Mouse (Mus musculus) ES-Bruce4 (cell line): ENCODE measurements around the gene Gm20431. TPM values are rescaled to one million over a fixed set of nuclear protein-coding genes. Genes with fewer than 3 reads are reported as not detected.

ENCODE experiments used
- H3K27ac ChIP-seq: 2 replicates; pipeline ENCODE4 v1.5.1; 2012; ENCODE audit warnings: low read length, inconsistent platforms; ENCODE audit not compliant: insufficient read depth
- H3K27me3 ChIP-seq: 2 replicates; pipeline ENCODE4 v1.6.1; 2012; ENCODE audit warnings: mild to moderate bottlenecking, low read length, inconsistent platforms; ENCODE audit not compliant: control insufficient read depth, poor library complexity, insufficient read depth, severe bottlenecking
- H3K36me3 ChIP-seq: 2 replicates; pipeline ENCODE4 v1.6.1; 2012; ENCODE audit warnings: inconsistent platforms, mild to moderate bottlenecking, low read length, moderate library complexity; ENCODE audit not compliant: control insufficient read depth, poor library complexity, insufficient read depth, severe bottlenecking
- H3K4me1 ChIP-seq: one replicate; pipeline ENCODE4 v1.8.1; 2011; ENCODE audit warnings: low read length; ENCODE audit not compliant: control insufficient read depth, insufficient read depth
- H3K4me3 ChIP-seq: 2 replicates; pipeline ENCODE4 v1.5.1; 2011; ENCODE audit warnings: low read depth, mild to moderate bottlenecking, low read length
- H3K9ac ChIP-seq: 2 replicates; pipeline ENCODE4 v1.6.1; 2012; ENCODE audit warnings: low read depth, mild to moderate bottlenecking, inconsistent platforms; ENCODE audit not compliant: poor library complexity, severe bottlenecking
- H3K9me3 ChIP-seq: replicated peaks from 2 replicates; pipeline ENCODE4 v1.6.1; 2012; ENCODE audit warnings: mild to moderate bottlenecking, low read length, inconsistent platforms; ENCODE audit not compliant: control insufficient read depth, poor library complexity, insufficient read depth, severe bottlenecking
- CTCF ChIP-seq: IDR thresholded peaks from one replicate; pipeline ENCODE4 v1.8.1; 2011; ENCODE audit warnings: low read depth, low read length
- EP300 ChIP-seq: IDR thresholded peaks from 2 replicates; pipeline ENCODE4 v1.6.1; 2011; ENCODE audit warnings: low read depth, low read length; ENCODE audit not compliant: insufficient read depth
- POLR2A ChIP-seq: IDR thresholded peaks from one replicate; pipeline ENCODE4 v1.8.1; 2011; ENCODE audit warnings: low read length; ENCODE audit not compliant: insufficient read depth
- polyA plus RNA-seq: library from polyadenylated mRNA; stranded (reverse); fragments of >200 nt; gene quantifications from 2 replicates; pipeline ENCODE4 v1.2.4, GENCODE M21; 2011; ENCODE audit warnings: low read depth; ENCODE audit not compliant: missing spikeins, insufficient read depth, insufficient read length

Gene Gm20431
- polyA plus RNA-seq, 1 experiment, result 7.0 TPM

DNA sequence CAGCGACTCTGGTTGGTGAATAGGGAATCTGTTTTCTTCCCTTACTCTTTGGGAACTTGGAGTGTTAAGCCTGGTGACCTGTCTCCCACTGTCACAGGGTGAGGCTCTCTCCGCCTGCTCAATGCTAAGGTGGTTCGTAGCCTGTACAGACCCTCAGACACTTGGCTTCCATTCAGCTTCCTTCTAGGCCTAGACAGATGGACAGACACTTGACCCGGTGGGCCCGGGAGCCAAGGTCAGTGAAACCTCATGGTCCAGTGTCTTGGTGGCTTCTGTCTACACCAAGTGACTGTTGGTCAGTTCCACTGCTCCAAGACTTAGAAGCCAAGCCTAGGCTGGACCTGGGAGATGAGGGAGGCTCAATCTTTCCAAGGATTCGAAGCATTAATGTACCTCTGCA, 30.1 kb upstream of the Gm20431 start:
- H3K27me3 ChIP-seq, result no peaks in the 10 kb centered on the region
- H3K36me3 ChIP-seq, result no peaks in the 10 kb centered on the region
- H3K9ac ChIP-seq, result no peak overlapping the region

DNA sequence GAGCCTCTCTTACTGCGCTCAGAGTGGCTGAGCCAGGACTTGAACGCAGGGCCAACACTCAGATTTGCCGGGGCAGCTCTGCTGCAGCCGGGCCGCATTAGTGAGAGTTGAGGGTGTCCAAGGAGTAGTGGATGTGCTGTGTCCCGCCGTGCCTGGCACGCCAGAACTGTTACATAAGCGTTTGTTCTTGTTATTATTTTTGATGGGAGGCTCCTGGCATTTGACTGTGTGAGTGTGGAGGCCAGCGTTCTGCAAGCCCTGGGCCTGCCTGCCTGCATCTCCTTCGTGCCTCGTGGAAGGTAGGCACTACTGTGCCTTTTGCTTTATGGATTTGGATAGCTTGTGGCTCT, 29.6 kb upstream of the Gm20431 start:
- TF ChIP-seq EP300 (no peak), CTCF (no peak), POLR2A (no peak)
- peak overlapping the region; percentile 90 for H3K9ac ChIP-seq
- no peaks in the 10 kb centered on the region for H3K4me1 ChIP-seq
- H3K36me3 ChIP-seq, result no peaks in the 10 kb centered on the region
- no peak overlapping the region for H3K27ac ChIP-seq
- peak overlapping the region; percentile 19 for H3K4me3 ChIP-seq
- no peaks in the 10 kb centered on the region for H3K27me3 ChIP-seq
- H3K9me3 ChIP-seq, result no peaks in the 10 kb centered on the region

More for the DNA sequence above, 30.1 kb upstream of the Gm20431 start:
- no peak for TF ChIP-seq EP300
- no peak for TF ChIP-seq CTCF
- no peak for TF ChIP-seq POLR2A
- Histone ChIP-seq H3K9me3 (no peaks in the 10 kb centered on the region), H3K27ac (no peak overlapping the region), H3K4me3 (no peak overlapping the region), H3K4me1 (no peaks in the 10 kb centered on the region)

DNA sequence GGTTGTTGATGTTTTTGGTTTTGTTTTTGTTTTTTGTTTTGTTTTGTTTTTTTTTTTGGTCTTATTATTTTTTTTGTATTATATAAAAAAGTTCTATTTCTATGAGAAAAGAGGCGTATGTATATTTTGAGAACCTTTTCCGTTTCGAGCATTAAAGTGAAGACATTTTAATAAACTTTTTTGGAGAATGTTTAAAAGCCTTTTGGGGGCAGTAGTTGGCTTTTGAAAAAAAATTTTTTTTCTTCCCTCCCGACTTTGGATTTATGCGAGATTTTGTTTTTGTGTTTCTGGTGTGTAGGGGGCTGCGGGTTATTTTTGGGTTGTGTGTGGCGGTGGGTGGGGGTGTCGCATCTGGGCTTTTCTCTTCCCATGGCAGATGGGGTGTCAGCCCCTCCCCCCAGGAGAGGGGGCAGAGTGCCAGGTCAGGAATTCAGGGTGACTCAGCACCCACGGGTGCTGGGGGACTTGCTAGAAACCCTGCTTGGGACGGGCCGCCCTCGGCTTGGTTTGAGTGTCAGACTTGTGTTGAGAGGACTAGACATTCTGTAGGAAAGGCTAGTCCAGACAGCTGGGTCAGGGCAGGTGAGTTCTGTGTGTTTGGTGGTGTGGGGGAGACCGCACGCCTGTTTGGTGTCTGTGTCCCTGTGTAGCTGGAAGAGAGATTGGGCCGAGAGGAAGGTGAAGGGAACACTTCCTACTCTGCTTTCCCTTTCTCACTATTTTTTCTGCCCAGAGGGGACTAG, 29.1 kb upstream of the Gm20431 start:
- TF ChIP-seq CTCF (no peak), EP300 (no peak), POLR2A (no peak)
- Histone ChIP-seq H3K4me3 (peak overlapping the region; percentile 80), H3K9ac (peak overlapping the region; percentile 90), H3K4me1 (no peaks in the 10 kb centered on the region), H3K36me3 (no peaks in the 10 kb centered on the region), H3K27ac (no peak overlapping the region), H3K27me3 (no peaks in the 10 kb centered on the region), H3K9me3 (no peaks in the 10 kb centered on the region)

DNA sequence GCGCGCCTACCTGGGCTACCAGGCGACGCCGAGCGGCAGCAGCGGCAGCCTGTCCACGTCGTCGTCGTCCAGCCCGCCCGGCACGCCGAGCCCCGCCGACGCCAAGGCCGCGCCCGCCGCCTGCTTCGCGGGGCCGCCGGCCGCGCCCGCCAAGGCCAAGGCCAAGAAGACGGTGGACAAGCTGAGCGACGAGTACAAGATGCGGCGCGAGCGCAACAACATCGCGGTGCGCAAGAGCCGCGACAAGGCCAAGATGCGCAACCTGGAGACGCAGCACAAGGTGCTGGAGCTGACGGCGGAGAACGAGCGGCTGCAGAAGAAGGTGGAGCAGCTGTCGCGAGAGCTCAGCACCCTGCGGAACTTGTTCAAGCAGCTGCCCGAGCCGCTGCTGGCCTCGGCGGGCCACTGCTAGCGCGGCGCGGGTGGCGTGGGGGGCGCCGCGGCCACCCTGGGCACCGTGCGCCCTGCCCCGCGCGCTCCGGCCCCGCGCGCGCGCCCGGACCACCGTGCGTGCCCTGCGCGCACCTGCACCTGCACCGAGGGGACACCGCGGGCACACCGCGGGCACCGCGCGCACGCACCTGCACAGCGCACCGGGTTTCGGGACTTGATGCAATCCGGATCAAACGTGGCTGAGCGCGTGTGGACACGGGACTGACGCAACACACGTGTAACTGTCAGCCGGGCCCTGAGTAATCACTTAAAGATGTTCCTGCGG, 28.4 kb upstream of the Gm20431 start, which contains the start of gene Tmem189:
Tmem189 (minus strand) TSS at position 322 of the 718 bp plus-strand sequence.
- Histone ChIP-seq H3K9me3 (no peaks in the 10 kb centered on the region), H3K36me3 (no peaks in the 10 kb centered on the region), H3K27ac (no peak within 1 kb of the TSS), H3K27me3 (no peaks in the 10 kb centered on the region), H3K4me3 (peak within 1 kb of the TSS; percentile 80), H3K4me1 (no peaks in the 10 kb centered on the region), H3K9ac (peak within 1 kb of the TSS; percentile 90)
- no peak for TF ChIP-seq CTCF

DNA sequence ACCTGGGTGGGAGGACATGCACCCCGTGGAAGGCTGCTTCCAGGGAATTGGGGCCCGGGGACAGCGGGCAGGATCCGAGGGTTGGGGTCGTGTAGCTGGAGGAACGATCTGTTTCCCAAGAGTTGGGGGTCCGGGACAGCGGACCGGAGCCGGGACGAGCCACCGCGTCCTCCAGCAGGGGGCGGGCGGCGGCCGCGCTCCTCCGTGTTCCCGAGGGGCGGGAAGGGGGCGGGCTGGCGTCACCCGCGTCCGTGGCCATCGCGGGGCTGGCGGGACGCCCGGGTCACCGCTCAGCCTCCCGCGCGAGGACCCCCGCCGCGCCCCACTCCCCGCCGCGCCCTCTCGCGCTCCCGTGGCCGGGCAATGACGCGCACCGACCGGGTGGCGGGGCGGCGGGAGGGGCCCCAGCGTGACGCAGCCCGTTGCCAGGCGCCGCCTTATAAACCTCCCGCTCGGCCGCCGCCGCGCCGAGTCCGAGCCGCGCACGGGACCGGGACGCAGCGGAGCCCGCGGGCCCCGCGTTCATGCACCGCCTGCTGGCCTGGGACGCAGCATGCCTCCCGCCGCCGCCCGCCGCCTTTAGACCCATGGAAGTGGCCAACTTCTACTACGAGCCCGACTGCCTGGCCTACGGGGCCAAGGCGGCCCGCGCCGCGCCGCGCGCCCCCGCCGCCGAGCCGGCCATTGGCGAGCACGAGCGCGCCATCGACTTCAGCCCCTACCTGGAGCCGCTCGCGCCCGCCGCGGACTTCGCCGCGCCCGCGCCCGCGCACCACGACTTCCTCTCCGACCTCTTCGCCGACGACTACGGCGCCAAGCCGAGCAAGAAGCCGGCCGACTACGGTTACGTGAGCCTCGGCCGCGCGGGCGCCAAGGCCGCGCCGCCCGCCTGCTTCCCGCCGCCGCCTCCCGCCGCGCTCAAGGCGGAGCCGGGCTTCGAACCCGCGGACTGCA, 27.5 kb upstream of the Gm20431 start, which contains the start of gene Cebpb:
Cebpb (plus strand) TSS at position 418 of the 954 bp plus-strand sequence.
- H3K36me3 ChIP-seq, result no peaks in the 10 kb centered on the region
- H3K9me3 ChIP-seq, result no peaks in the 10 kb centered on the region
- no peaks in the 10 kb centered on the region for H3K27me3 ChIP-seq
- peak within 1 kb of the TSS; percentile 90 for H3K9ac ChIP-seq
- H3K27ac ChIP-seq, result no peak within 1 kb of the TSS
- no peak for TF ChIP-seq POLR2A
- TF ChIP-seq CTCF, result peak; percentile 43
- TF ChIP-seq EP300, result no peak
- peak within 1 kb of the TSS; percentile 80 for H3K4me3 ChIP-seq
- no peaks in the 10 kb centered on the region for H3K4me1 ChIP-seq

DNA sequence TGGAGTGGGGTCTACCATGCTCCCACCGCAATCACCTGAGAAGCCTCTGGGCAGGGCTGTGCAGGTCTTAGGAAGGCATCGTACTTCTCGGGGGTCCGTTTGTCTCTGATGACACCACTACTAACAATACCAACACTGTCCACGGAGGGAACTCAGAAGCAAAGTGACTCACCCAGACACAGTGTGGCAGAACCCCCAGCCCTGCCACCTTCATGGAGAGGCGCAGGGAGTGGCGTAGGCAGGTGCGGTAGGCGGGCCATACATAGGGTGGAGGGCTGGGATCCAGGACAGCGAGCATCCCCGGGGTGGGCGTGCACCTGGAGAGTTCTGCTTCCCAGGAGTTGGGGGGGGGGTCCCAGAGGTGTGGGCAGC, 26.8 kb upstream of the Gm20431 start:
- Histone ChIP-seq H3K4me1 (no peaks in the 10 kb centered on the region), H3K4me3 (peak overlapping the region; percentile 80), H3K27me3 (no peaks in the 10 kb centered on the region), H3K27ac (no peak overlapping the region), H3K9ac (peak overlapping the region; percentile 90; the same call in 1 of the 2 replicates), H3K9me3 (no peaks in the 10 kb centered on the region), H3K36me3 (no peaks in the 10 kb centered on the region)
- TF ChIP-seq EP300 (no peak), POLR2A (no peak), CTCF (no peak)
